Mouse (Mus musculus): ENCODE results near the gene Vps8. TPM values are rescaled to one million over a fixed set of nuclear protein-coding genes. Genes with fewer than 3 reads are reported as not detected.

Vps8 gene
- total RNA-seq, 2 experiments from 2014 or later: 21.4 to 24.4 TPM

- intact Hi-C loops (cut with DNase I): no loop called here
- DNase-seq (ENCODE audit: low spot score): no peak
Measured at GRCm38 (mm10) chr16:21457639-21458369, 34.9 kb downstream of the Vps8 start.

DNA sequence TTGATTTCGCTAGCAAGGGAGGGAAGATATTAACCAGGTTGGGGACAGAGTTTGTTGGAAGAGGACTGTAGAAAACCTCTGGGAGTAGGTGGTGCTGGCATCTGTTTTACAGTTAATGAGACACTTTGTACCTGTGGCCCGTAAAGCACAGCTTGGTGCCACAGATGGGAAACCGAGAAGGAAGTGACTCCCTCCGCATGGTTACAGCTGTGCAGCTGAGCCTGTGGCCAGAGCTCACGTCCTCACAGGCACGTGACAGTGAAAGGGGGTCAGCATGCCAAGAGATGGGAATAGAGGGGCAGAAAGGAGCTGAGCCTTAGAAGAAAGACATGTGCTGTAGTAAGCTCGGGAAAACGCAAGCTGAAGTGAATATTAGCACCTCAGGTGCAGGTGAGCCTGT, 43.0 kb downstream of the Vps8 start:
- DNase-seq (ENCODE audit: low spot score): no peak
- intact Hi-C loops (cut with DNase I): no loop called here

DNA sequence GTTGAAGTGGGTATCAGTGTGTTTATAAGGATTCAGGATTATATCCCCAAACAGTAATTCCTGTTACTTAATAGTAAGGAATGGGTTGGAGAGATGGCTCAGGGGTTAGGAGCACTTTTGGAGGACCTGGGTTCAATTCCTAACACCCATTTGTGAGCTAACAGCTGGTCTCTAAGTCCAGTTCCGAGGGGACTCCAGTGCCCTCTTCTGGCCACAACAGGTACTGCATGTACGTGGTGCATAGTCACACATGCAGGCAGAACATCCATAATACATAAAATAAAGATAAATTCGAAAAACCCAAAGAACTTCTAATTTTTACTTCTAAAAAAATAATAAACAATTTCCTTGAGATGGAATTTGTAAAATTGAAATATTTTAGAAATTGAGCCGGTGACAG, 47.5 kb downstream of the Vps8 start:
- no peak for DNase-seq (ENCODE audit: low spot score)
- intact Hi-C loops (cut with DNase I): no loop called here

DNA sequence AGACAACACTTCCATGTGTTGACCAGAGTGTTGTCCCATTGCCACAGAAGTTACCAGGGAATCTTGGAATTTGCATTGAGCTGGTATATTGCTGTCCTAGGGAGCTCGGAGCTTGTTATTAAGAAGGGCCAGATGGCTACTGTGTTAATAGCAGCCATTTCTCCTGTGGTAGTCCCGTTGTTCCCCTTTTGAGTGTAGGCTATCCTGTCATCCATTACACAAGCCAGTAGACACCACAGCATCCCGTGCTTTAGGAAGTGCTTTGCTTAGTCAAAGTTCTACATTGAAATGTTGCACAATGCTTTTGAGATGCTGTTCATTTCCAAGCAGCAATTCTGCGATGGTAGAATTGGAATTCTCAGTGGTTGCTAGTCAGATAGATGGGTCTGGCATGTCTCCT, 54.2 kb downstream of the Vps8 start:
- intact Hi-C loops (cut with DNase I): no loop called here
- no peak for DNase-seq (ENCODE audit: low spot score)

GRCm38 (mm10) chr16:21478376-21478775, 55.5 kb downstream of the Vps8 start:
- intact Hi-C loops (cut with DNase I): no loop called here
- DNase-seq (ENCODE audit: low spot score): no peak

- intact Hi-C loops (cut with DNase I): no loop called here
- no peak for DNase-seq (ENCODE audit: low spot score)
Measured at GRCm38 (mm10) chr16:21483803-21484202, 60.9 kb downstream of the Vps8 start.

- intact Hi-C loops (cut with DNase I): loop anchor here (2.0 to 5.0 kb wide), 2 partner anchors 282 to 329 kb away; no protein-coding TSS in a partner anchor
- no peak for DNase-seq (ENCODE audit: low spot score)
Measured at GRCm38 (mm10) chr16:21485716-21486115, 62.8 kb downstream of the Vps8 start.

DNA sequence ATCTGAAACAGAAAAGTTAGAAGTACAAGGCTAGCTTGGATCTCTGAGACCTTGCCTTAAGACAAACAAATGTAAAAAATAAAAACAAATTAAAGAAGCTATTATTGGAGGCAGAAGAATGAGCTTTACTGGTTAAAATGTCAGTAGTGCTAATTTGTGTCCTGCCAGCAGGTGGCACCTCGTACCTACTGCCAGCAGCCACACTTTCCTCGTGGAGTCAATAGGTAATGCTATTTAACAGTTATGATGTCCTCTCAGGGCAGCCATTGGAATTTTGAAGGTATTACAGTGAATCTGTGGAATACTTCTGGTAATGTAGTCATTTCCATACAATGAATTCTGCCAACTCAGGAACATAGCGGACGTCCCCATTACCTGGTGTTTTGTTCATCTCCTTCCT, 65.5 kb downstream of the Vps8 start:
- no peak for DNase-seq (ENCODE audit: low spot score)
- intact Hi-C loops (cut with DNase I): loop anchor here (1.0 to 5.0 kb wide), 3 partner anchors 50 to 279 kb away; no protein-coding TSS in a partner anchor

DNA sequence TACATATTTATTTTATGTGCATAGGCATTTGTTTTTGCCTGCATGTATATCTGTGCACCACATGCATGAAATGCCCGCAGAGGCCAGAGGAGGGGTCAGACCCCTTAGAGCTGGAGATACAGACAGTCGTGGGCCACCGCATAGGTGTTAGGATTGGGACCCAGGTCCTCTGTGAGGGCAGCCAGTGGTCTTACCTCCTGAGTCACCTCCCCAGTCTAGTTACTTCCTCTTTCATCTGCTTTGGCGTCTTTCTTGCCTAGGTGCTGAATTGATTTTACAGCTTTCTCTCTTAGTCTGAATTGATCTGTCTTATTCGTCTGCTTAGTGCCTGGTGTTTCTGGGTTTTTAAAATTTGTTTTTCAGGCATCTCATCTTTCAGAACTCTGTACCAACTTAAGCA, 69.4 kb downstream of the Vps8 start:
- DNase-seq (ENCODE audit: low spot score): no peak
- intact Hi-C loops (cut with DNase I): no loop called here

GRCm38 (mm10) chr16:21492894-21493293, 70.0 kb downstream of the Vps8 start:
- intact Hi-C loops (cut with DNase I): no loop called here
- no peak for DNase-seq (ENCODE audit: low spot score)

DNA sequence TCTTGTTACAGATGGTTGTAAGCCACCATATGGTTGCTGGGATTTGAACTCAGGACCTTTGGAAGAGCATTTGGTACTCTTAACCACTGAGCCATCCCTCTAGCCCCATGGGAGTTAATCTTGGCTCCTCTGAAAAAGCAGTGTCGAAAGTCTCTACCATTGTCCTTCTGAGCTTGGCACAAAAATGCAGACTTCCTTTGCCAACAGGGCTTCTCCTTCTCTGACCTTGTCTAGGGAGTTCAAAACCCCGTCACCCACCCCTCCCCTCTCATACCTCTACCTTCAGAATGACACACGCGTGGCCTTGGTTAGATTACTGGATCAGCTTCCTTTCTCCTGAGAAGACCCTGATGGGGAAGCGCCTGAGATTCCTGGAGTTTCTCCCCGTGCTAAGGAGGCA, 71.8 kb downstream of the Vps8 start:
- intact Hi-C loops (cut with DNase I): loop anchor here (5.0 kb wide), 1 partner anchor 38 kb away; no protein-coding TSS in a partner anchor
- DNase-seq (ENCODE audit: low spot score): no peak

GRCm38 (mm10) chr16:21496799-21497198, 73.9 kb downstream of the Vps8 start:
- DNase-seq (ENCODE audit: low spot score): no peak
- intact Hi-C loops (cut with DNase I): loop anchor here (5.0 kb wide), 1 partner anchor 36 kb away; no protein-coding TSS in a partner anchor

DNA sequence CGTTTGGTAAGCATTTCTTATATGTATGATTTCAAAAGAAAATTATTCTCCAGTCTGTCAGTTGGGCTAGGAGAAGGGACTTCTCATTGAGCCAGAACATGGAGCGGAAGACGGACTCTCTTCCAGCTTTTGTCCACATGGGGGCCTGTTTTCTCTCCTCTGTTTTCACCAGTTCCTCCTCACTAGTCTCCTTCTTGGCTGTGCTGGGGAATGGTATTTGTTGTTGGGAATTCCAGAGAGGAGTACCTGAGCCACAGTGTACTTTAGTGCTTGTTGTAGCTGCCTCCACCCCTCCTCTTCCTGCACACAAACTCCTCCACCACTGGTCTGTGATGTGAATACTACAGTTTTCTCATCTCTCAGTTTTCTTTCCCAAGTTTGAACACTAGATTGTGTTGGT, 74.7 kb downstream of the Vps8 start:
- DNase-seq (ENCODE audit: low spot score): no peak
- intact Hi-C loops (cut with DNase I): loop anchor here (5.0 kb wide), 1 partner anchor 35 kb away; no protein-coding TSS in a partner anchor

DNA sequence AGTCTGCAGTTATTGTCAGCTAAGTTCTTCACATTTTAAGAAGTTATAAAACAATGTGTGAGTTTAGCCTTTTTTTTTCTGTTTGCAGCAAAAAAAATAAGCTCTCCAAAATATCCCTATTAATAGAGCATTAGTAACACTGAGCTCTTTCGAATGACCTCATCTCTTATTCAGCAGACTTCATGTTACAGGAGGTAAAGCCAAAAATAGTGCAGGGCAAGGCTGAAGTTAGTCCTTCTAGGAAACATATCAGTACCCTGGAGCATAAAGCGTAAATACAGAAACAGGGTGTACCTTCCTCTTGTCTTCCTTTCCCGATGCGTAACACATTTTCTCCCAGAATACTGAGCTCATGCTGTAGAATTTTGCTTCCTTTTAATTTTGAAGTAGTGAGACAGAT, 76.1 kb downstream of the Vps8 start:
- intact Hi-C loops (cut with DNase I): loop anchor here (5.0 kb wide), 1 partner anchor 33 kb away; no protein-coding TSS in a partner anchor
- DNase-seq (ENCODE audit: low spot score): no peak

- intact Hi-C loops (cut with DNase I): loop anchor here (5.0 kb wide), 1 partner anchor 33 kb away; no protein-coding TSS in a partner anchor
- no peak for DNase-seq (ENCODE audit: low spot score)
Measured at GRCm38 (mm10) chr16:21499656-21500055, 76.7 kb downstream of the Vps8 start.

GRCm38 (mm10) chr16:21518833-21519232, 95.9 kb downstream of the Vps8 start:
- intact Hi-C loops (cut with DNase I): no loop called here
- DNase-seq (ENCODE audit: low spot score): no peak

DNA sequence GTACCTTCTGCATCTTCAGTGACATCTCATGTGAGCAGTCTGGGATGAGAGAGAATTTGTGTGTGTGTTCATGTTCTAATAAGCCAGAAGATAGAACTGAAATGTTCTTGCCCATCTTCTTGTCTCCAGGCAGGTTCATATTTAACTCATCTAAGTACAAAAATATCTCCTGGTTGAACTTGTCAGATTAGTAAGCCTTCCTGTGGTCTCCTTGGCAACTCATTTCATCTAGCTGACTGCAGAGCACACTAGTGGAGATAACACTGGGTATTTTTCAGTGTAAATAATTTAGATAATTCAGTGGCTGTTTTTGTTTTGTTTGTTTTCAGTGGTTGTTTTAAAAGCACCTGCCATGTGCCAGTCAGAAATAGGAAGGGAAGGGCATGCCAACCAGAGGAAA, 96.9 kb downstream of the Vps8 start:
- intact Hi-C loops (cut with DNase I): no loop called here
- DNase-seq (ENCODE audit: low spot score): no peak

GRCm38 (mm10) chr16:21523738-21524137, 100.8 kb downstream of the Vps8 start:
- no peak for DNase-seq (ENCODE audit: low spot score)

DNA sequence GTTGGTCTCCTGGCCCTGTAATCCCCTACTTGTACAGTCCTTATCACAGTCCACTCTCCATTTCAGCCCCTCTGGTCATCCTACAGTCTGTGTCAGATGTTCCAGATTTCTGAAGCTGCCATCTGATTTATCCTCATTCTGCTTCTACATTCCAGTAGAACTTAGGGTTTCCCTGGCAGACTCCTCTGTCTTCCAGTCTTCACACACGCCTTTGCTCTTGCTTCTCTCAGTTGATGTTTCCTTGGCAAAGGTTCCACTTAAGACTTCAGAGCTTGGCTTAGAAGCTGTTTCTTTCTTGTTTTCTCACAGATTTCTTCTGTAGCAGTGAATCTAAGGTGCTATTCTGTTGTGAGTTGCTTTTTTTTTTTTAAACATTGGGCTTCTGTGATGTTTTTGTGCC, 102.5 kb downstream of the Vps8 start:
- intact Hi-C loops (cut with DNase I): no loop called here
- DNase-seq (ENCODE audit: low spot score): no peak

More at GRCm38 (mm10) chr16:21523738-21524137, 100.8 kb downstream of the Vps8 start:
- intact Hi-C loops (cut with DNase I): no loop called here

DNA sequence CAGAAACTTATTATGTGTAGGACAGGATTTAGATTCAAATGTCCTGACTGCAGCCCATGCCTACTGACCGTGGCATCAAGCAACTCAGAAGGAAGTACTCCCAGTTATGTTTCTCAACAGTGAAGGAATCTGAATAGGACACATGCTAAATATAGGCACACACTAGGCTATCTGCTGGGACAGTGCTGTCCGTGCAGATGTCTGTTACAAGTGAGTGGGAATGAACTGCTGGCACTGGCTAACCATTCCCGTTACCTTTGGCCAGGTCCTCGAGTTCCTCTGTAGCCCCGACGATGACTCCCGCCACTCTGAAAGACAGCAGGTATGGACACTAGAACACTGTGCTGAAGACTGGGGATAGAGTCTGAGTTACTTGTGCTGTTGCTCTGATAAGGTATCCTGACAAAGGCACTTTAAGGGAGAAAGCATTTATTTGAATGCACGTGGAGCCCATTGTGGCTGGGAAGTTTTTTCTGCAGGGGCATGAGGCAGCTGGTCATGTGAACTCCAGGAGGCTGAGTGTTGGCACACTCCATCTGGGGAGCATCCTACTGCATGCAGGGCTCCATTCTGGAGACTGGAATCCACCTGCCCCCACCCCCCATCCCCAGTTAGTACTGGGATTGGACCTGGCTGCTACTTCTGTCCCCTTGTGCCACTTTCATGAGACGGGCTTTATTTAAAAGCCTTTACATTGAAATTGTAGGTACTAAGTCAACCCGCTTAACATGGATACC, 104.5 kb downstream of the Vps8 start:
- intact Hi-C loops (cut with DNase I): no loop called here
- DNase-seq (ENCODE audit: low spot score): no peak

DNA sequence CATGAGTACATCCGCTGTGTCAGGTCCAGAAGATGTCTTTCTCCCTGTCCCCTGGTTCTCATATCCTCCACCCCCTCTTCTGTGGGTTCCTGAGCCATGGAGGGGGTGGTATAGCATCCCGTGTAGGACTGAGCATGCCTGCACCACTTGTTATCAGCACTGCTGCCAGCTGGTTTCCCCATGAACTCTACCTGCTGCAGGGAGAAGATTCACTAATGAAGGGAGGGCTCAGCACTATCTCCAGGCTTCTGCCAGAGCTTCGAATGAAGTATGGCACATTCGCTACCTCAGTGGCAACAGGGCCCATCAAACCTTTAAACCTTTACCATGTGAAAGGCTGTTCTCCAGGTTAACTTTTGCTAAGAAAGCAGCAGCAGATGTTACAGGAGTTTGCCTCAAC, 110.6 kb downstream of the Vps8 start:
- intact Hi-C loops (cut with DNase I): loop anchor here (5.0 kb wide), 1 partner anchor 36 kb away; no protein-coding TSS in a partner anchor
- DNase-seq (ENCODE audit: low spot score): no peak

All from heart, postnatal 25 days (tissue).